Mouse (Mus musculus) liver, embryonic 15.5 days (tissue): Measurements from ENCODE around the gene Itsn1. TPM values are rescaled to one million over a fixed set of nuclear protein-coding genes. Genes with fewer than 3 reads are reported as not detected.

ENCODE experiments used
- ATAC-seq: fragments of 200-750 bp; cut with Nextera tagmentation; 2 replicates; pipeline ENCODE4 v1.8.0; 2017; ENCODE audit warnings: moderate number of reproducible peaks, mild to moderate bottlenecking, moderate library complexity; ENCODE audit not compliant: insufficient read depth
- H3K27ac ChIP-seq: fragments of 300-500 bp; sonication (generic); replicated peaks from 2 replicates; pipeline ENCODE4 v1.5.1; 2015; ENCODE audit warnings: mild to moderate bottlenecking, inconsistent platforms
- H3K27me3 ChIP-seq: fragments of 300-500 bp; sonication (generic); 2 replicates; pipeline ENCODE4 v1.6.1; 2015; ENCODE audit warnings: mild to moderate bottlenecking, inconsistent platforms
- H3K36me3 ChIP-seq: fragments of 300-500 bp; sonication (generic); replicated peaks from 2 replicates; pipeline ENCODE4 v1.6.1; 2015; ENCODE audit warnings: moderate library complexity, mild to moderate bottlenecking, inconsistent platforms
- H3K4me1 ChIP-seq: fragments of 300-500 bp; sonication (generic); replicated peaks from 2 replicates; pipeline ENCODE4 v1.6.1; 2015; ENCODE audit warnings: inconsistent platforms
- H3K4me2 ChIP-seq: fragments of 300-500 bp; sonication (generic); 2 replicates; pipeline ENCODE4 v1.6.1; 2015; ENCODE audit warnings: moderate library complexity, mild to moderate bottlenecking, inconsistent platforms
- H3K4me3 ChIP-seq: fragments of 300-500 bp; sonication (generic); replicated peaks from 2 replicates; pipeline ENCODE4 v1.5.1; 2015; ENCODE audit warnings: mild to moderate bottlenecking, inconsistent platforms
- H3K9ac ChIP-seq: fragments of 300-500 bp; sonication (generic); 2 replicates; pipeline ENCODE4 v1.6.1; 2015; ENCODE audit warnings: moderate library complexity, mild to moderate bottlenecking, inconsistent platforms
- H3K9me3 ChIP-seq: fragments of 300-500 bp; sonication (generic); replicated peaks from 2 replicates; pipeline ENCODE4 v1.6.1; 2016; ENCODE audit warnings: inconsistent platforms
- WGBS: fragments of 180-500 bp; shearing (Covaris S2); methylation state at CpG from one replicate; pipeline ENCODE4 v1.1.7; 2015; ENCODE audit warnings: mixed read lengths; ENCODE audit not compliant: insufficient replicate concordance; 5-methylcytosine and 5-hydroxymethylcytosine counted together
- polyA plus RNA-seq: library from polyadenylated mRNA; unstranded; fragments of >200 nt; fragmentation: Nextera tagmentation; extraction: Ambion mirVana; gene quantifications from 2 replicates; pipeline ENCODE4 v1.2.1, GENCODE M21; 2015

The Itsn1 gene
- polyA plus RNA-seq, 1 experiment from 2014 or later, result 50.4 TPM

DNA sequence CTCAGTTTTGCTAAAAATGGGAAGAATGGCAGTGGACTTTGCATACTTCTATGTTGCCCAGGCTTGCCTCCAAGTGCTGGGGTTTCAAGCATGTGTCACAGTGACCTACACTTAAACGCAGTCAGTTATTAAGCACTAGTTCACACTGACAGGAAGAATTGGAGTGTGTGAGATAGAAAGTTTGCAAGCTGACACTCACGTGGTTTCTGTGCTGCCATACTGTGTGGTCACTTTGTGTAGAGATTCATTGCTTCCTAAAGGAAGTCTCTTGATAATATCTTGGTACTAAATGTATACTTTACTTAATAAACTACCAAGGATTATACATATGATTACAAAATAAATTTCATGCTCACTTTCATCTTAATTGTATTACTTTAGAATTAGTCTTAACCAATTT lies 3.7 kb downstream of the Itsn1 start:
- no peak overlapping the region for H3K4me2 ChIP-seq
- no peaks in the 10 kb centered on the region for H3K36me3 ChIP-seq
- H3K4me1 ChIP-seq, result peaks cover 51% of the 10 kb centered on the region
- no peak overlapping the region for H3K27ac ChIP-seq
- no peak overlapping the region for H3K4me3 ChIP-seq
- peaks cover 76% of the 10 kb centered on the region for H3K27me3 ChIP-seq
- ATAC-seq, result no peak
- H3K9ac ChIP-seq, result no peak overlapping the region
- no peaks in the 10 kb centered on the region for H3K9me3 ChIP-seq
- WGBS, result 28% methylated on average over 2 of the region's 2 CpGs

DNA sequence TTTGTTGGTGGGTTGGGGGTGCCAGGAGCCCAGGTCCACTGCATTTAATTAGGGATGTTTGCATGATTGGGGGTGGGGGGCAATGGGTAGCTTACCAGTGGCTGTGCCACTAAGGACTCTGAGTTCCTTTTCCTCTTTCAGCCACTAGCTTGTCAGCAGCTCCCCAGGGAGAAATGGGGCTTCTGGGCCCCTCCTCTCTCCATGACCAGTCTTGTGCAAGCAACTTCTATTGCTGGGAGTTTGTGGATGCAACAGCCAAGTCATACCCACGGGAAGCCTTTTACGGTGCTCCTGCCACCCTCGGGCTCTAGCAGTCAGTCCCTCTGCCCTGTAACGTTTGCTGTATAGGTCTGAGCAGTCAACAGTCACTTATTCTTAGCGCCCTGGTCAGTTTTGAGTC lies 5.7 kb downstream of the Itsn1 start:
- Histone ChIP-seq H3K27me3 (peaks cover 74% of the 10 kb centered on the region), H3K9ac (no peak overlapping the region), H3K27ac (no peak overlapping the region), H3K4me2 (no peak overlapping the region), H3K4me1 (peaks cover 47% of the 10 kb centered on the region), H3K9me3 (no peaks in the 10 kb centered on the region), H3K36me3 (no peaks in the 10 kb centered on the region), H3K4me3 (no peak overlapping the region)
- no peak for ATAC-seq
- WGBS, result 40% methylated on average over 5 of the region's 5 CpGs

DNA sequence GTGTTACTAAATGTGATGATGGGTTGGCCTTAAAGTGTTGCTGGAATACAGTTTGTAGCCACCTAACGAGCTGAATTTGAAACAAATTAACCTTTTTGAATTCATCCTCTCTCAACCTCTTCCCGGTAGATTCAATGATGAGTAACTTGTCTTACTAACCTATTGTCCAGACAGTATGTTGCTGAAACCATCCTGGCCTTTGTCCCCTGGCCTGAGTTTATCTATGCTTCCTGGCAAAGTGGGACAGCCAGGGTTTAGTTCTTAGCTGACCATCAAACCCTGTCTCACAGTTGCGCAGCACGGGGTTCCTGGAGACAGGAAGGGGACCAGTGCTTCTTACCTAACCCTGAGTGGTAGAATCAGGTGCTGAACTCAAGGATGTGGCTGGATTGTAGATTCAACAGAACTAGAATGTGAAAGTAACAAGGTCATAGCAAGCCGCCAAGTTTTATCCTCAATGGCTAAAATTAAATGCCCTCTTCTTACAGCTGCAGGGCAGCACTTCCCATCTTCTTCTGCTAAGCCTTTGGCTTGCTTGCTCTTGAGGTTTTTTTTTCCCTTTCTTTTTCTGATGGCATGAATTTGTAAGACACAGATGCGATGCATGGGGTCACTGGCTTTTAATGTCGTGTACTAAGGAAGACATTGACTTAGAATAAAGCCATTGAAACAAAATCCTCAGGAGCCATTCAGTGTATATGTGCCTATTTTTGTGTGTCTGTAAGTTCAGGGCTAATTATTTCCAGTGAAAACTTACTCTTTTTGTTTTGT lies 7.2 kb downstream of the Itsn1 start:
- H3K4me1 ChIP-seq, result peaks cover 51% of the 10 kb centered on the region
- WGBS, result 58% methylated on average over 7 of the region's 7 CpGs
- no peaks in the 10 kb centered on the region for H3K36me3 ChIP-seq
- peak overlapping the region; percentile 10; the same call in 1 of the 2 replicates for H3K4me2 ChIP-seq
- no peak overlapping the region for H3K4me3 ChIP-seq
- no peak overlapping the region for H3K9ac ChIP-seq
- H3K27me3 ChIP-seq, result peaks cover 62% of the 10 kb centered on the region
- ATAC-seq, result no peak
- no peak overlapping the region; the same call in 1 of the 2 replicates for H3K27ac ChIP-seq
- no peaks in the 10 kb centered on the region for H3K9me3 ChIP-seq

DNA sequence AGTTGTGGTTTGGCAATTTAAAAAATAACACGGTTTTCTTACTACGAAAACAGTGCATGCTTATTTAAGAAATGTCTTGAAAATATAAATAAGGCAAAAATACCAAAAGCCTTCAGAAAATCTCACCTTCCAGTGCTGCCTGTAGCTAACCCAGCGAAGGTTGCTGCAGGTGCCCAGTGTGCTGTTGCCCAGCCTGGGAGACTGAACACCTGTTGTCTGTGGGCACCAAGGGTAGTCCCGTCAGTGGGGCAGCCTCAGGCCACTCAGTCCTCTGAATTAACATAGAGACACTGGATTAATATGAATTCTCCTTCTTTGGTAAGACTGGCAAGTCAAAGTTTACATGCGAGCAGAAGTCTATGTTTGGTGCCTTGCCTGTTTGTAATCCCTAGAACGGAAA lies 9.4 kb downstream of the Itsn1 start:
- WGBS, result 65% methylated on average over 6 of the region's 6 CpGs
- no peak overlapping the region for H3K4me2 ChIP-seq
- H3K27me3 ChIP-seq, result peaks cover 47% of the 10 kb centered on the region
- H3K9me3 ChIP-seq, result no peaks in the 10 kb centered on the region
- H3K9ac ChIP-seq, result no peak overlapping the region
- no peak overlapping the region for H3K27ac ChIP-seq
- H3K4me1 ChIP-seq, result peaks cover 47% of the 10 kb centered on the region
- H3K4me3 ChIP-seq, result no peak overlapping the region
- no peaks in the 10 kb centered on the region for H3K36me3 ChIP-seq
- no peak for ATAC-seq

DNA sequence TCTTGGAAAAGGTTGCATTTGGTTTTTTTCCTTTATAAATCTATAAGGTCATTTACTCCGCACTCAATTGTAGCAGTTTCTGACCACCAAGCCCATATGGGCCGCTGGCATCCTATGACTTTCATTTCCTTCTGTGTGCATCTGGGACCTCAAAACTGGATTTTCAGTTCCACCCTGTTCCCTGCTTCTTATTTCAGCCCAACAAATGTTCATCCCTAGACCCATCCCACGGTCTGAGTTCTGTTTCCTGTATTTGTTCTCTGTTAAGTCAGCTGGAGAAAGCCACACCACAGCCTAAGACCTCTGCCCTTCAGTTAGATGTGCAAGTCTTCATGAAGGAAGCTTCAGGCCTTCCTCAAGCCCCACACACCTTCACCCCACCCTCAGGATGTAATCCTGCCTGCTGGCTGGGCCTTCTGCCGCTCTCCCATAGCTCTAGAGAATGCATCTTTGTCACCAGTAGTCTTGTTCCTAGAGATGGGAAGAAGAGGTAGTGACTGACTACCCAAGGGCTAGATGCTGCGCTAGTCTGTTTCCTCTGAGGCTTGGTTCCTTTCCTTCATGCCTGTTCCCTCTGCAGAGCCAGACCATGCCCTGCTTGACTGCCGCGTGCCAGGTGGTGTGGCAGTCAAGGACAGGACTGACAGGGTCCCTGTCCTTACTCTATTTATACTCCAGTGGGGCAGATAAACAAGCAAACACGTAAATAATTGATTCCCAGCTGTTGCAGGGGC lies 11.3 kb downstream of the Itsn1 start:
- H3K27ac ChIP-seq, result no peak overlapping the region
- H3K4me1 ChIP-seq, result peaks cover 32% of the 10 kb centered on the region
- no peak overlapping the region for H3K9ac ChIP-seq
- no peaks in the 10 kb centered on the region for H3K36me3 ChIP-seq
- H3K4me3 ChIP-seq, result no peak overlapping the region
- ATAC-seq, result no peak
- H3K9me3 ChIP-seq, result no peaks in the 10 kb centered on the region
- H3K4me2 ChIP-seq, result no peak overlapping the region
- WGBS, result 48% methylated on average over 8 of the region's 8 CpGs
- H3K27me3 ChIP-seq, result peaks cover 31% of the 10 kb centered on the region

GRCm38 (mm10) chr16:91740918-91741255 lies 11.8 kb downstream of the Itsn1 start:
- Histone ChIP-seq H3K4me3 (no peak overlapping the region), H3K27ac (no peak overlapping the region), H3K36me3 (no peaks in the 10 kb centered on the region), H3K4me2 (no peak overlapping the region), H3K9ac (no peak overlapping the region), H3K4me1 (peaks cover 33% of the 10 kb centered on the region), H3K9me3 (no peaks in the 10 kb centered on the region), H3K27me3 (peaks cover 26% of the 10 kb centered on the region)
- ATAC-seq, result no peak
- WGBS, result 59% methylated on average over 7 of the region's 7 CpGs

DNA sequence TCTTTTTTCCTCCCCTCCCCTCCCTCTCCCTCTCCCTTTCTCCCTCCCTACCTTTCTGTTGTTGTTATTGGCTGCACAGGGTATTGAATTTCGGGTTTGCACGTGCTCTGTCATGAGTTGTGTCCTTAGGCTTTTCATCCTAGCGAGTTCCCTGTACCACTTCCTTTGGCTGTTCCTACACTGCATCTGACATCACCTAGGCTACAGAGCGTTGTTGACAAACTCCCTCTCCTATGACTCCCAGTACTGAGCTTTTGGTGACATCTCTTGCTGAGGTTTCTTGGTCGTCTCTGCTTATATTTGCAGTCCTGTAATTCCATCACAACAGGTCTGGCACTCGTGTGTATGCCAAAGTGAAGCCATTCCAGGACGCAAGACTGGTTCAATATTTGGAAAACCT lies 14.0 kb downstream of the Itsn1 start:
- no peak overlapping the region for H3K4me2 ChIP-seq
- no peak for ATAC-seq
- WGBS, result 58% methylated on average over 7 of the region's 7 CpGs

GRCm38 (mm10) chr16:91746101-91746950 lies 17.2 kb downstream of the Itsn1 start:
- Histone ChIP-seq H3K9me3 (no peaks in the 10 kb centered on the region), H3K9ac (no peak overlapping the region), H3K27ac (no peak overlapping the region; the same call in 1 of the 2 replicates), H3K4me1 (peaks cover 10% of the 10 kb centered on the region; the same call in 1 of the 2 replicates), H3K27me3 (peaks cover 6% of the 10 kb centered on the region; the same call in 1 of the 2 replicates), H3K36me3 (no peaks in the 10 kb centered on the region), H3K4me3 (no peak overlapping the region), H3K4me2 (no peak overlapping the region)
- 62% methylated on average over 14 of the region's 14 CpGs for WGBS
- no peak for ATAC-seq

More for the DNA sequence above, 14.0 kb downstream of the Itsn1 start:
- Histone ChIP-seq H3K27ac (no peak overlapping the region), H3K4me3 (no peak overlapping the region), H3K9ac (no peak overlapping the region), H3K36me3 (no peaks in the 10 kb centered on the region), H3K9me3 (no peaks in the 10 kb centered on the region), H3K27me3 (peaks cover 14% of the 10 kb centered on the region), H3K4me1 (peaks cover 22% of the 10 kb centered on the region)

- Histone ChIP-seq H3K27ac (peak overlapping the region; percentile 70), H3K4me1 (peaks cover 10% of the 10 kb centered on the region; the same call in 1 of the 2 replicates), H3K9ac (no peak overlapping the region), H3K4me3 (no peak overlapping the region), H3K9me3 (no peaks in the 10 kb centered on the region), H3K36me3 (no peaks in the 10 kb centered on the region), H3K4me2 (peak overlapping the region; percentile 23), H3K27me3 (no peaks in the 10 kb centered on the region)
- WGBS, result 71% methylated on average over 6 of the region's 6 CpGs
- ATAC-seq, result peak; percentile 81
These were observed 18.5 kb downstream of the Itsn1 start for GRCm38 (mm10) chr16:91747567-91747966.

GRCm38 (mm10) chr16:91751644-91752385 lies 22.7 kb downstream of the Itsn1 start:
- H3K27ac ChIP-seq, result no peak overlapping the region
- no peak overlapping the region for H3K4me3 ChIP-seq
- 70% methylated on average over 13 of the region's 13 CpGs for WGBS
- no peak for ATAC-seq
- no peaks in the 10 kb centered on the region for H3K9me3 ChIP-seq
- no peak overlapping the region for H3K4me2 ChIP-seq
- H3K9ac ChIP-seq, result no peak overlapping the region
- peaks cover 8% of the 10 kb centered on the region; the same call in 1 of the 2 replicates for H3K4me1 ChIP-seq
- no peaks in the 10 kb centered on the region for H3K27me3 ChIP-seq
- no peaks in the 10 kb centered on the region for H3K36me3 ChIP-seq
